Mouse (Mus musculus) intestine, postnatal 0 days (tissue): ENCODE data around the gene 9030025P20Rik. TPM values are rescaled to one million over a fixed set of nuclear protein-coding genes. Genes with fewer than 3 reads are reported as not detected.
"Not testable (repeated sequence)": the region's sequence is repeated elsewhere in the genome, so short reads cannot be mapped to it uniquely, and the experiment has no call there.

Source experiments
- ATAC-seq: fragments of 200-750 bp; cut with Nextera tagmentation; 2 replicates; pipeline ENCODE4 v1.8.0; 2017; ENCODE audit warnings: mild to moderate bottlenecking, moderate TSS enrichment, moderate library complexity
- H3K27ac ChIP-seq: fragments of 300-500 bp; sonication (generic); 2 replicates; pipeline ENCODE4 v1.5.1; 2014; ENCODE audit warnings: mild to moderate bottlenecking, low read depth, low read length, moderate library complexity
- H3K27me3 ChIP-seq: fragments of 300-500 bp; sonication (generic); replicated peaks from 2 replicates; pipeline ENCODE4 v1.6.1; 2014; ENCODE audit warnings: low read length, mixed read lengths; ENCODE audit not compliant: control insufficient read depth, insufficient read depth
- H3K36me3 ChIP-seq: fragments of 300-500 bp; sonication (generic); 2 replicates; pipeline ENCODE4 v1.6.1; 2014; ENCODE audit warnings: mild to moderate bottlenecking, moderate library complexity; ENCODE audit not compliant: control insufficient read depth, insufficient read depth
- H3K4me1 ChIP-seq: fragments of 300-500 bp; sonication (generic); replicated peaks from 2 replicates; pipeline ENCODE4 v1.6.1; 2014; ENCODE audit warnings: antibody characterized with exemption, low read length, mixed read lengths; ENCODE audit not compliant: control insufficient read depth, insufficient read depth
- H3K4me2 ChIP-seq: fragments of 300-500 bp; sonication (generic); replicated peaks from 2 replicates; pipeline ENCODE4 v1.6.1; 2014; ENCODE audit warnings: low read depth, mild to moderate bottlenecking, moderate library complexity
- H3K4me3 ChIP-seq: fragments of 300-500 bp; sonication (generic); 2 replicates; pipeline ENCODE4 v1.5.1; 2014; ENCODE audit warnings: low read depth, low read length
- H3K9ac ChIP-seq: fragments of 300-500 bp; sonication (generic); 2 replicates; pipeline ENCODE4 v1.6.1; 2014; ENCODE audit warnings: mild to moderate bottlenecking, low read depth, low read length
- H3K9me3 ChIP-seq: fragments of 300-500 bp; sonication (generic); 2 replicates; pipeline ENCODE4 v1.6.1; 2016; ENCODE audit warnings: mixed run types; ENCODE audit not compliant: control insufficient read depth
- WGBS: fragments of 180-500 bp; shearing (Covaris S2); extraction: QIAGEN DNeasy Blood & Tissue Kit; methylation state at CpG from one replicate; pipeline ENCODE4 v1.1.7; 2014; 5-methylcytosine and 5-hydroxymethylcytosine counted together
- polyA plus RNA-seq: library from polyadenylated mRNA; unstranded; fragments of >200 nt; fragmentation: Nextera tagmentation; extraction: Ambion mirVana; gene quantifications from 2 replicates; pipeline ENCODE4 v1.2.1, GENCODE M21; 2015

The 9030025P20Rik gene
- polyA plus RNA-seq, 1 experiment from 2014 or later, result 6.8 TPM

DNA sequence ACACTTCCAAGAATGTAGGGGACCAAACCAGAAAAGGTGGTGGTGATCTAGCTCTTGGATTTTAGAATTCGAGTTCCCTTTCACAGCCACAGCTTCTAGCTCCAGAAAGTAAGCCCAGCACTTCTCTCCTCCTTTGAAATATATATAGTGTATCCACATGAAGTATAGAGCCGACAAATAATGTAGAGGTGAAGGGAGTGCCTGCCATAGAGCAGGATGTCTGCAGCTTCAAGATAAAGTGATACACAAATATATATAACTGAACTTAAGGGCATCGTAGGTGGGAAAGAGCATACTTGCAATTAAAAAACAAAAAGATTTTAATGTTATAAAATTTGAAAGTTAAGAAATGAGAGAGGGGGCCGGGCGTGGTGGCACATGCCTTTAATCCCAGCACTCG lies 47.2 kb downstream of the 9030025P20Rik start:
- not testable (repeated sequence) for H3K9ac ChIP-seq, H3K4me2 ChIP-seq, H3K27me3 ChIP-seq, H3K9me3 ChIP-seq, H3K36me3 ChIP-seq, H3K27ac ChIP-seq, H3K4me1 ChIP-seq, H3K4me3 ChIP-seq, ATAC-seq
- no CpG with 5 or more reads among the region's 6 CpGs for WGBS

- not testable (repeated sequence) for H3K4me1 ChIP-seq, H3K27ac ChIP-seq, H3K36me3 ChIP-seq, H3K27me3 ChIP-seq, ATAC-seq, H3K9me3 ChIP-seq, H3K4me3 ChIP-seq, H3K9ac ChIP-seq, H3K4me2 ChIP-seq
- WGBS, result no CpG with 5 or more reads among the region's 4 CpGs
Measured at GRCm38 (mm10) chr17:15031414-15031813, 53.1 kb downstream of the 9030025P20Rik start.

GRCm38 (mm10) chr17:15040455-15040854 lies 62.2 kb downstream of the 9030025P20Rik start:
- not testable (repeated sequence) for H3K4me2 ChIP-seq, H3K36me3 ChIP-seq, H3K27ac ChIP-seq, H3K9ac ChIP-seq, H3K4me1 ChIP-seq, H3K9me3 ChIP-seq, H3K4me3 ChIP-seq, H3K27me3 ChIP-seq, ATAC-seq
- WGBS, result no CpG with 5 or more reads among the region's 3 CpGs

Other genes with a start within 250 kb of the 9030025P20Rik start
- 6.0 and 6.2 TPM in 2 replicates for gene Wdr27, start 35.3 kb upstream of the 9030025P20Rik start, polyA plus RNA-seq
- 38.1 and 40.8 TPM in 2 replicates for gene 1600012H06Rik, start 35.3 kb upstream of the 9030025P20Rik start, polyA plus RNA-seq
- gene Phf10, start 17.2 kb upstream of the 9030025P20Rik start, polyA plus RNA-seq, result 27.9 and 29.3 TPM in 2 replicates
- 0.65 and 3.1 TPM in 2 replicates for gene Gm3417, start 322 bp downstream of the 9030025P20Rik start, polyA plus RNA-seq
- 3.6 and 5.8 TPM in 2 replicates for gene Gm3435, start 31.7 kb downstream of the 9030025P20Rik start, polyA plus RNA-seq
- 27.4 and 30.9 TPM in 2 replicates for gene Ermard, start 62.7 kb downstream of the 9030025P20Rik start, polyA plus RNA-seq
- gene Tcte3, start 63.0 kb downstream of the 9030025P20Rik start, polyA plus RNA-seq, result 3.2 and 3.4 TPM in 2 replicates
- 2.7 and 4.4 TPM in 2 replicates for gene Gm3448, start 63.1 kb downstream of the 9030025P20Rik start, polyA plus RNA-seq